Mouse (Mus musculus): Measurements from ENCODE around the gene Samd14. TPM values are rescaled to one million over a fixed set of nuclear protein-coding genes. Genes with fewer than 3 reads are reported as not detected.

Gene Samd14
- total RNA-seq, 2 experiments from 2014 or later, result 22.1 to 32.0 TPM

GRCm38 (mm10) chr11:95002705-95003104, 7.0 kb upstream of the Samd14 start:
- ATAC-seq (replicated peaks; ENCODE audit: low FRiP score, poor library complexity, severe bottlenecking), result no peak

- no peak for ATAC-seq (replicated peaks; ENCODE audit: low FRiP score, poor library complexity, severe bottlenecking)
These were observed 5.3 kb upstream of the Samd14 start for GRCm38 (mm10) chr11:95004136-95004936.

- no peak for ATAC-seq (replicated peaks; ENCODE audit: low FRiP score, poor library complexity, severe bottlenecking)
These were observed 4.8 kb upstream of the Samd14 start for GRCm38 (mm10) chr11:95004937-95005198.

GRCm38 (mm10) chr11:95006038-95006437, 3.6 kb upstream of the Samd14 start:
- ATAC-seq (replicated peaks; ENCODE audit: low FRiP score, poor library complexity, severe bottlenecking), result no peak

- peak; percentile 65 for ATAC-seq (replicated peaks; ENCODE audit: low FRiP score, poor library complexity, severe bottlenecking)
These were observed 3.0 kb upstream of the Samd14 start for GRCm38 (mm10) chr11:95006525-95007219.

- ATAC-seq (replicated peaks; ENCODE audit: low FRiP score, poor library complexity, severe bottlenecking), result no peak
These were observed 2.3 kb upstream of the Samd14 start for GRCm38 (mm10) chr11:95007418-95007817.

GRCm38 (mm10) chr11:95008661-95009628, 734 bp upstream of the Samd14 start:
- ATAC-seq (replicated peaks; ENCODE audit: low FRiP score, poor library complexity, severe bottlenecking), result 0 out of 2 replicates have a peak, but pooled peaks have one; percentile 0

- no peak for ATAC-seq (replicated peaks; ENCODE audit: low FRiP score, poor library complexity, severe bottlenecking)
These were observed 561 bp downstream of the Samd14 start for GRCm38 (mm10) chr11:95010141-95010739.

GRCm38 (mm10) chr11:95010841-95011403, 1.2 kb downstream of the Samd14 start:
- 0 out of 2 replicates have a peak, but pooled peaks have one; percentile 31 for ATAC-seq (replicated peaks; ENCODE audit: low FRiP score, poor library complexity, severe bottlenecking)

- no peak for ATAC-seq (replicated peaks; ENCODE audit: low FRiP score, poor library complexity, severe bottlenecking)
These were observed 1.7 kb downstream of the Samd14 start for GRCm38 (mm10) chr11:95011416-95011815.

- ATAC-seq (replicated peaks; ENCODE audit: low FRiP score, poor library complexity, severe bottlenecking), result peak; percentile 85
These were observed 2.4 kb downstream of the Samd14 start for GRCm38 (mm10) chr11:95012075-95012474.

GRCm38 (mm10) chr11:95012487-95012886, 2.8 kb downstream of the Samd14 start:
- no peak for ATAC-seq (replicated peaks; ENCODE audit: low FRiP score, poor library complexity, severe bottlenecking)

GRCm38 (mm10) chr11:95015484-95015883, 5.8 kb downstream of the Samd14 start:
- ATAC-seq (replicated peaks; ENCODE audit: low FRiP score, poor library complexity, severe bottlenecking), result no peak

GRCm38 (mm10) chr11:95022237-95022992, 12.7 kb downstream of the Samd14 start:
- no peak for ATAC-seq (replicated peaks; ENCODE audit: low FRiP score, poor library complexity, severe bottlenecking)

- no peak for ATAC-seq (replicated peaks; ENCODE audit: low FRiP score, poor library complexity, severe bottlenecking)
These were observed 13.8 kb downstream of the Samd14 start for GRCm38 (mm10) chr11:95023481-95023880.

- no peak for ATAC-seq (replicated peaks; ENCODE audit: low FRiP score, poor library complexity, severe bottlenecking)
These were observed 14.9 kb downstream of the Samd14 start for GRCm38 (mm10) chr11:95024439-95025184.

- no peak for ATAC-seq (replicated peaks; ENCODE audit: low FRiP score, poor library complexity, severe bottlenecking)
These were observed 15.7 kb downstream of the Samd14 start for GRCm38 (mm10) chr11:95025227-95026012.
